Mouse (Mus musculus) CD4-positive, CD25-positive, alpha-beta regulatory T cell (primary cell): Measurements from ENCODE around the gene I0C0044D17Rik. TPM values are rescaled to one million over a fixed set of nuclear protein-coding genes. Genes with fewer than 3 reads are reported as not detected.

ENCODE experiments used
- polyA plus RNA-seq: library from polyadenylated mRNA; unstranded; fragments of 100-300 nt; shearing (Covaris generic); gene quantifications from one replicate; pipeline ENCODE4 v1.2.1, GENCODE M21; 2017

Gene I0C0044D17Rik
- not detected for polyA plus RNA-seq

DNA sequence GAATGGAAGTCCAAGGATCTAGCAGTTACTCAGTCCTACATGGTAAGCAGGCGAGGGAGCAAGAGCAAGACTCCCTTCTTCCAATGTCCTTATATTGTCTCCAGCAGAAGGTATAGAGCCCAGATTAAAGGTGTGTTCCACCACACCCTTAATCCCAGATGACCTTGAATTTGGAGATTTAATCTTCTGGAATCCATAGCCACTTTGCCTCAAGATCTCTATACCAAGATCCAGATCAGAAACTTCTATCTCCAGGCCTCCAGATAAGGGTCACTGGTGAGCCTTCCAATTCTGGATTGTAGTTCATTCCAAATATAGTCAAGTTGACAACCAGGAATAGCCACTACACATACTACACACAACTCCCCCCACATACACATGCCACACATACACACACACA is at the start of gene I0C0044D17Rik:
Gene I0C0044D17Rik (minus strand): TSS at position 101 of the 400 bp plus-strand sequence.

DNA sequence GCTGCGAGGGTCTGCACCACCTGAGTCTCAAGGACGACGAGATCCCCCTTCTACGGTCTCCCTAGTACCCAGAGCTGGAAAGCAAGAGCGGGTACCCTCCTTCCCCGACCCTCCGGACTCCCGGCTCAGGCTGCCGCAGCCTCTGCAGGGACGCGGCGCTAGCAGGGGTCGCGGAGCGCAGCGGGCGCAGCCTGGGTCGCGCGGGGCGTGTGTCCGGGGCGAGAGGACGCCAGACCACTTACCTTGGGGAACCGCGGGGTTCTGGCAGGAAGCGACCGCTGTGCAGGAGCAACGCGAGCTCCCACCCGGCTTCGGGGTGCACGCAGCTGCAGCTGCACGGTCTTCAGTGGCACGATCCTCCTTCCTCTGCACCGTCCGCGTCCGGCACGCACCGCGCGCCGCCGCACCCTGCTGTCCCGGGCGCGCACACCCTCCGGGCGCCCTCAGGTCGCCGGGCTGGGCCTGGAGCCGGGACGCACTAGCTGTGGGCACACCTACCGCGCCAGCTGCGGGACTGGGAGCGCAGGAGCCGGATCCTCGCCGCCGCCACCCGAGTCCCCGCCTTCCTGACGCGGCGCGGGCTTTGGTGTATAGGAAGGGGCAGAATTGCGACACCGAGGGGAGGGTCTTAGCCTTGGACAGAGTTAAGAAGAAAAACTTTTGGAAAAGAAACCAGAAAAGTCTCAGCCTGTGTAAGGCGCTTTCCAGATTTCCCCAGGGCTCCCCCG is 6.3 kb downstream of the I0C0044D17Rik start, which contains the start of gene Kank4:
Gene Kank4 (minus strand): TSS at position 354 of the 728 bp plus-strand sequence.

Other genes starting within 250 kb of the I0C0044D17Rik start
- gene L1td1, start 97.1 kb downstream of the I0C0044D17Rik start, polyA plus RNA-seq, result not detected
- not detected for gene Kank4, start 6.3 kb downstream of the I0C0044D17Rik start, polyA plus RNA-seq
- 63.1 TPM for gene Usp1, start 100.0 kb upstream of the I0C0044D17Rik start, polyA plus RNA-seq
- gene Angptl3, start 207.1 kb upstream of the I0C0044D17Rik start, polyA plus RNA-seq, result not detected